Mouse (Mus musculus): Measurements from ENCODE around the gene Olfr520.

- TF ChIP-seq CTCF (conservative IDR thresholded peaks at IDR 0.05; ENCODE audit: low read length): no peak
- no peak for TF ChIP-seq POU5F1 (IDR thresholded peaks at IDR 0.05; ENCODE audit: borderline replicate concordance, low read length)
Measured at GRCm38 (mm10) chr7:99708301-99708721, 21.8 kb upstream of the Olfr520 start.

All from E14TG2a.4 (cell line).